Mouse (Mus musculus) cerebellum, adult 9-10 months (tissue): Measurements from ENCODE around the gene Wfdc13.

ENCODE experiments used
- DNase-seq: peaks from one replicate; pipeline ENCODE4 v3.0.0; 2022

Wfdc13 gene

GRCm38 (mm10) chr2:164684807-164685206 is at the start of gene Wfdc13:
Wfdc13 (plus strand) TSS chr2:164685107.
- no peak for DNase-seq

DNA sequence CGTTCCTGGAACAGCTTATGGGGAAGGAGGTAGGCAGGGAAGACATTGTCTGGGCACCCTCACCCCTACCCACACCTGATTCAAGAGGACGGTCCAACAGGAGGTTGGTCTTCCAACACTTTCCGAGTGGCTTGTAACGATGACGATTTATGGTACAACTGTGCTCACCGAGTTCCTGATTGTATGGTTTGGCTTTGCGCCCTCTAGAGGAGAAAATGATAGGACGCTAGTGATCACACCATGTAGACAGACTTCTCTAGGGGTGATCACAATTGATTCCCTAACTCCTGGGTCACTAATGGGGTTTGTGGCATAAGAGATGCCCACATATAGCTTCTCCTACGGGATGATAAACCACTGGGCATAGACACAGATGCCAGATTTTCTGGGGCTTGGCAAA is 49.6 kb upstream of the Wfdc13 start:
- DNase-seq: no peak

- DNase-seq: no peak
These were observed 46.2 kb upstream of the Wfdc13 start, which contains the start of gene Wfdc16 for GRCm38 (mm10) chr2:164638696-164639095. Wfdc16 (minus strand) TSS chr2:164638796.

GRCm38 (mm10) chr2:164641129-164641528 is 43.8 kb upstream of the Wfdc13 start:
- DNase-seq: no peak

GRCm38 (mm10) chr2:164641881-164642673 is 42.8 kb upstream of the Wfdc13 start:
- no peak for DNase-seq

GRCm38 (mm10) chr2:164655858-164656257 is 29.0 kb upstream of the Wfdc13 start, which contains the start of gene Wfdc10:
Wfdc10 (plus strand) TSS chr2:164656046.
- peak; percentile 3 for DNase-seq

- DNase-seq: no peak
These were observed 28.4 kb upstream of the Wfdc13 start, which contains the start of gene Wfdc9 for GRCm38 (mm10) chr2:164656483-164656882. Wfdc9 (minus strand) TSS chr2:164656583.

GRCm38 (mm10) chr2:164664851-164665250 is 20.1 kb upstream of the Wfdc13 start:
- no peak for DNase-seq

DNA sequence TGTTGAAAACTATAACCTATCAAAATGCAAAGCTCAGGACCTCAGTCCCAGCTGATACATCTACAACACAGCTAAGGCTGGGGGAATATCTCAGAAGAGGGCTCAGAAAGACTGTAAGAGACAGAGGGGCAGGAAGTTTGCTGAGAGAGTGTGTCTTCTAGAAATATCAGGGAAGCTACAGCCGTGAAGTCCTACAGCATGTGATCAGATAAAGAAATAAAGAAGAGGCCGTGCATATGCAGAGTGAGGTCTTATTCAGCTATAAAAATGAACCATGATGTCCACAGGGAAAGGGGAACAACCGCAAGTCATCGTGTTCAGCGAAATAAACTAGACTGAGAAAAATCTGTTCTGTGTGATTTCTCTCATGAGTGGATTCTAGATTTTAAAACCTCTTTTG is 14.6 kb upstream of the Wfdc13 start:
- no peak for DNase-seq

GRCm38 (mm10) chr2:164670938-164671337 is 14.0 kb upstream of the Wfdc13 start:
- DNase-seq: no peak

- DNase-seq: no peak
These were observed 10.9 kb upstream of the Wfdc13 start, which contains the start of gene Wfdc11 for GRCm38 (mm10) chr2:164673987-164674386. Wfdc11 (minus strand) TSS chr2:164674087.

- no peak for DNase-seq
These were observed 8.8 kb upstream of the Wfdc13 start for GRCm38 (mm10) chr2:164676103-164676502.

DNA sequence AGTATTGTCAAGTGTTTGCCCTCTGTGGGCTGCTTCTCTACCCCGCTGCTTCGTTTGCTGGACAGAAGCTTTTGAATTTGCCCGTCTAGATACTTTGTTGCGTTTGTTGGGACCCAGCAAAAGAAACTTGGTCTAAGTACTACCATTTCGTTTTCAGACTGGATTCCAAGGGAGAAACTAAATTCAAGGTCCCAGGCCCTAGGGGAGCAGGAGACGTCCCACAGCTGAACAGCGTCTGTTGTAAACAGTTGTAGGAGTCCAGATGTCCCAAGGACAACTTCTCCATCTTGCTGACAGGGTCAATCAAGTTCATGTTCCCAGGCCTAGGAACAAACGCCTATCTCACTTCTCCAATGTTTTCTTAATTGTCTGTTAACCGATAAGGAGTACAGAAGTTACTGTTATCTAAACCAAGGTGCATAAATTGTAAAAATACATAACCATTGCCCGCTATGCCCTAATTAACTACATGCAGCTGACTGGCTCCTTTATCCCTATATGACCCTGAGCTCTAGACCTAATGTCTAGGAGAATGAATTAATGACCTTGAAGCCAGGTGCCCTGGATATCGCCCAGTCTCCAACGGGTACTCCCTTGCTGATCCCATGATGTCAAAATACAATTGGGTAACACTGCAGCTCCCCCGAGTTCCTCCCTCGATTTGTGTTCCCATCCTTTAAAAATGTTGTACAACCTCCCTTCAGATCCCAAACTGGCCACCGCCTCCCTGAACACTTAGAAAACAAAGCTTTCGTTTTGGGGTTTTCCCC is 7.8 kb upstream of the Wfdc13 start:
- DNase-seq: no peak

GRCm38 (mm10) chr2:164678848-164679625 is 5.9 kb upstream of the Wfdc13 start:
- peak; percentile 49 for DNase-seq

- DNase-seq: no peak
These were observed 5.0 kb upstream of the Wfdc13 start for GRCm38 (mm10) chr2:164679906-164680305.

- DNase-seq: no peak
These were observed 13.3 kb downstream of the Wfdc13 start, which contains the start of gene Spint4 for GRCm38 (mm10) chr2:164698201-164698600. Spint4 (plus strand) TSS chr2:164698501.

DNA sequence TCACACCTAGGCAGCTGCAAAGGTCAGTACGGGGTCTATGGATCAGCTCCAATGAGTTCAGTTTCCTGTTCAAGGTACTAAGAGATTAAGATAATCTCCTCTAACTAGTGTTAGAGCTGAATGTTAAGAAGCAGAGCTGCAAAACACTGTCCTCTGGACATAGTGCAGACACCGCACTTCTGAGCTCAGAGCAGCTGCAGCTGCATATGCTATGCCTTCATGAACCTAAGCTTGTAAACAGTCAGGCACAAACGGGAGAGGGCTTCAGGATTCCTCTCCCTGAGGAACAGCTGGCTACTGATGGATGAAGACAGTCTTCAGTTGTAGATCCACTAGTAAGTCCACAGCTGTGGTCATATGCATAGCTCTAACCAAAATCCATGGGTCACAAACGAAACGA is 16.1 kb downstream of the Wfdc13 start:
- no peak for DNase-seq

DNA sequence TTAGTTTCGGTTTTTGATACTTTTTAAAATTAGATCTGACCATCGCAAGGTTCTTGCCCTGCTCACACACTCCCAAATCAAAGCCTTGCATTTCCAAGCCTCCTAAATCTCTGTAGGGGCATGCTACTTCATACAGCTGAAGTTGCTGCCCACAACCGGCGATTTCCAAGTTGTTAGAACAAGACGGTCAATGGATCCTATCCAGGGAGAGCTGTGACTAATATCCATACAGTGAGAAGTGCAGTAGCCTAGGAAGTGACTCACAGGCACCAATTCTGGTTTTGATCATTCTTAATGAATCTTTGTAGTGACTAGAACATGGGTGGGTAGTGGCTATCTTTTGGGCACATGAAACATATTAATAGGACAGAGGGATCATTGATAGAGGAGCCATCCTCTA is 16.9 kb downstream of the Wfdc13 start:
- no peak for DNase-seq

GRCm38 (mm10) chr2:164704235-164704634 is 19.3 kb downstream of the Wfdc13 start:
- no peak for DNase-seq

DNA sequence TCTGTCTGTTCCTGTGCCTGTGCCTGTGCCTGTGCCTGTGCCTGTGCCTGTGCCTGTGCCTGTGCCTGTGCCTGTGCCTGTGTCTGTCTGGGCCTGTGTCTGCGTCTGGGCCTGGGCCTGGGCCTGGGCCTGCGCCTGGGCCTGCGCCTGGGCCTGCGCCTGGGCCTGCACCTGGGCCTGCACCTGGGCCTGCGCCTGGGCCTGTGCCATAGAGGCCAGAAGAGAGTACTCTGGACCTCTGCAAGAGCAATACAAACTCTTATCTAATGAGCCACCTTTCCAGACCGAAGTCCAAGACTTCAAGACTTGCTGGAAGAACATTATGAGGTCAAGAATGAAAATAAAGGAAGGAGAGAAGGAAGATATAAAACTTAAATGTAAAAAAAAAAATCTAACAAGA is 20.4 kb downstream of the Wfdc13 start:
- DNase-seq: no peak

DNA sequence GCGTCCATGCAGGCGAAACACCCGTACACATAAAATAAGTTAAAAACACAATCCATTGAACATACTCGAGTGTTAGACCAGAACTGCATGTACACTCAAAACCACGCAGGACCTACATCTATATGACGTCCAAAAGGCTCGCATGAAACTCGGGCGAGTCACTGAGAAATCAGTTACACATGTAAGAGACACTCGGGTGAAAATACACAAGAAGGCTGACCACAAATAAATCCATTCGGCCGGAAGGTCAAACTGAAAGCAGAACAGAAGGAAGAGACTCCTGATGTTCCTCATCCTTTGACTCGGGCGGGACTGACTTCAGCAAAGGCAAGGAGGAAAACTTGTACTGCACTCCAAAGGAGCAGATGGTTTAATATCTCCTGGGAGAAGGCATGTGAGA is 21.1 kb downstream of the Wfdc13 start:
- no peak for DNase-seq

GRCm38 (mm10) chr2:164715005-164715404 is 30.1 kb downstream of the Wfdc13 start, which contains the start of gene Spint5:
Spint5 (plus strand) TSS chr2:164715305.
- no peak for DNase-seq
